Mouse (Mus musculus) intestine, postnatal 0 days (tissue): ENCODE measurements around the gene Ift57. TPM values are rescaled to one million over a fixed set of nuclear protein-coding genes. Genes with fewer than 3 reads are reported as not detected.

Experiments used
- ATAC-seq: fragments of 200-750 bp; cut with Nextera tagmentation; 2 replicates; pipeline ENCODE4 v1.8.0; 2017; ENCODE audit warnings: mild to moderate bottlenecking, moderate TSS enrichment, moderate library complexity
- H3K27ac ChIP-seq: fragments of 300-500 bp; sonication (generic); 2 replicates; pipeline ENCODE4 v1.5.1; 2014; ENCODE audit warnings: mild to moderate bottlenecking, low read depth, low read length, moderate library complexity
- H3K27me3 ChIP-seq: fragments of 300-500 bp; sonication (generic); replicated peaks from 2 replicates; pipeline ENCODE4 v1.6.1; 2014; ENCODE audit warnings: low read length, mixed read lengths; ENCODE audit not compliant: control insufficient read depth, insufficient read depth
- H3K36me3 ChIP-seq: fragments of 300-500 bp; sonication (generic); 2 replicates; pipeline ENCODE4 v1.6.1; 2014; ENCODE audit warnings: mild to moderate bottlenecking, moderate library complexity; ENCODE audit not compliant: control insufficient read depth, insufficient read depth
- H3K4me1 ChIP-seq: fragments of 300-500 bp; sonication (generic); replicated peaks from 2 replicates; pipeline ENCODE4 v1.6.1; 2014; ENCODE audit warnings: antibody characterized with exemption, low read length, mixed read lengths; ENCODE audit not compliant: control insufficient read depth, insufficient read depth
- H3K4me2 ChIP-seq: fragments of 300-500 bp; sonication (generic); replicated peaks from 2 replicates; pipeline ENCODE4 v1.6.1; 2014; ENCODE audit warnings: low read depth, mild to moderate bottlenecking, moderate library complexity
- H3K4me3 ChIP-seq: fragments of 300-500 bp; sonication (generic); 2 replicates; pipeline ENCODE4 v1.5.1; 2014; ENCODE audit warnings: low read depth, low read length
- H3K9ac ChIP-seq: fragments of 300-500 bp; sonication (generic); 2 replicates; pipeline ENCODE4 v1.6.1; 2014; ENCODE audit warnings: mild to moderate bottlenecking, low read depth, low read length
- H3K9me3 ChIP-seq: fragments of 300-500 bp; sonication (generic); 2 replicates; pipeline ENCODE4 v1.6.1; 2016; ENCODE audit warnings: mixed run types; ENCODE audit not compliant: control insufficient read depth
- CTCF ChIP-seq: sonication (generic); IDR thresholded peaks from 2 replicates; pipeline ENCODE4 v1.5.1; 2016; ENCODE audit warnings: low read depth, mild to moderate bottlenecking, control low read depth, antibody characterized with exemption, moderate library complexity
- WGBS: fragments of 180-500 bp; shearing (Covaris S2); extraction: QIAGEN DNeasy Blood & Tissue Kit; methylation state at CpG from one replicate; pipeline ENCODE4 v1.1.7; 2014; 5-methylcytosine and 5-hydroxymethylcytosine counted together
- polyA plus RNA-seq: library from polyadenylated mRNA; unstranded; fragments of >200 nt; fragmentation: Nextera tagmentation; extraction: Ambion mirVana; gene quantifications from 2 replicates; pipeline ENCODE4 v1.2.1, GENCODE M21; 2015

The Ift57 gene
- polyA plus RNA-seq, 1 experiment from 2014 or later, result 5.5 TPM

DNA sequence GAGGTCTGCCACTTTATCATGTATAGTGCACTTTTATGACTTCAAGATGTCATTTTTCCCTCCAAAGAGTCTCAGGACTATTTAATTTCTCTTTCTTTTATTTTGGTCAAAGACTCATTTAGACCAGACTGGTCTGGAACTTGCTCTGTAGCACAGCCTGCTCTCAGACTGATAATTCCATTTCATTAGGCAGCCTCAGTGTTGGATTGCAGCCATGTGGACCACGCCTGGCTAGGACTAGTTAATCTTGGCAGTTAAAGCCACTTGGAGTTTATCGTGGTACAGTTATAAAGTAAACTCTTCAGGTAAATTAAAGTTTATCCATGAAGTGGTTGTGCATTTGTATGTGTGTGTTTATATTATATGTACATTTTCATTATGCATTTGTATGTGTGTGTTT lies 27.7 kb downstream of the Ift57 start:
- Histone ChIP-seq H3K27ac (no peak overlapping the region), H3K4me2 (no peak overlapping the region)

DNA sequence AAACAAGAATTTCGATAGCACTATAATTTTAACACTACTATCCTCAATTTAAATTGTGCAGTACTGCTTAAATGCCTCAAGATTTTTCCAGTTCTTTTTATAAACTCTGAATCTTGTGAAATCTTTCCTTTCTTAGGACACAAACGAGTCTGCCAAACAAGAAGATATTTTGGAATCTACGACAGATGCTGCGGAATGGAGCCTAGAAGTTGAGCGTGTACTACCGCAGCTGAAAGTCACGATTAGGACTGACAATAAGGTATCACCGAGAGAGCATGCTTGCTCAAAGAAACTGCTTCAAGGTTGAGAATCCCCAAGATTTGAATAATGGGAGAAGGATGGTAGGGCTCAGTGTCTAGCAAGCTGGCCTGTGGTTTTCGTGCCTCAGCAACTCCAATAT lies 37.5 kb downstream of the Ift57 start:
- H3K4me2 ChIP-seq, result no peak overlapping the region
- H3K9me3 ChIP-seq, result no peaks in the 10 kb centered on the region
- TF ChIP-seq CTCF, result no peak
- ATAC-seq, result no peak
- no peaks in the 10 kb centered on the region for H3K4me1 ChIP-seq
- no peak overlapping the region for H3K9ac ChIP-seq
- no peak overlapping the region for H3K4me3 ChIP-seq
- no peaks in the 10 kb centered on the region for H3K27me3 ChIP-seq
- WGBS, result 93% methylated on average over 9 of the region's 9 CpGs
- H3K36me3 ChIP-seq, result no peaks in the 10 kb centered on the region
- H3K27ac ChIP-seq, result no peak overlapping the region

More for the DNA sequence above, 27.7 kb downstream of the Ift57 start:
- no peak overlapping the region for H3K9ac ChIP-seq
- no peak overlapping the region for H3K4me3 ChIP-seq
- no peaks in the 10 kb centered on the region for H3K27me3 ChIP-seq
- WGBS, result 47% methylated on average over 2 of the region's 2 CpGs
- no peaks in the 10 kb centered on the region for H3K36me3 ChIP-seq
- H3K9me3 ChIP-seq, result no peaks in the 10 kb centered on the region
- TF ChIP-seq CTCF, result no peak
- no peak for ATAC-seq
- no peaks in the 10 kb centered on the region for H3K4me1 ChIP-seq

DNA sequence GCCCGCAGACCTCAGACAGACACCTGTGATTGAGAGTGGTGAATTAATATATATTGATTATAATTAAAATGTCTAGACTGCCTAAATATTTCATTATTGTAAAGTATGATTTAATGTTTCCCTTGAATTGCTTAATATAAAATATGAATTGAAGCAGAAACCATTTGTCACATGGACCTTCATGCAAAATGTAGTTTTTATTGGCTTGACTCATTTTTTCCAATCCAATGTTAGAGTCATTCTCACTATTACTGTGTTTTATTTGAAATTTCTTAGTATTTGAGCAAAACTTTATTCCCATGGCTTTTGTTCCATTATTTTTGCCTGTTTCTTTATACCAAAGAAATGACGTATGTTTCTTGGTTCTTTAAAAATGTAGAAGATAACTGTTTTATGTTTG lies 48.3 kb downstream of the Ift57 start:
- Histone ChIP-seq H3K4me1 (no peaks in the 10 kb centered on the region), H3K36me3 (no peaks in the 10 kb centered on the region), H3K27ac (no peak overlapping the region), H3K4me2 (no peak overlapping the region), H3K27me3 (no peaks in the 10 kb centered on the region), H3K9me3 (no peaks in the 10 kb centered on the region), H3K4me3 (no peak overlapping the region), H3K9ac (no peak overlapping the region)
- WGBS, result 79% methylated on average over 2 of the region's 2 CpGs
- TF ChIP-seq CTCF, result no peak
- ATAC-seq, result no peak

DNA sequence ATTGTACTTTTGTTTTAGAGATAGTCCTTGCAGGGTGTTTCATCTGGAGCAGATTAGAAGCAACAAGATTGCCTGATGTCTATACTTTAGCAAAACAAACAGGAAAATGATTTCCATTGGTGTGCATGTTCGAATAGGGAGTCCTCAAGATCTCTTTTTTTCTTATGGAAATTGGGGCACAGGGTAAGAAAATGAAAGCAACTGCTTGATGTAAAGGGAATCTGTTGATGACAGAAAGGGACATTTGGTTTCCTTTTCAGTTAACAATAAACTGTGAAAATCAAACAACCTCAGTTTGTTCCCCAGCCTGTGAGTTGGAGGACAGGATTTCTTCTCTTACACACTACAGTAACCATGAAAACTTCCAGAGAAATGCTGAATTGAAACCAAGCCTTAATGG lies 53.9 kb downstream of the Ift57 start:
- Histone ChIP-seq H3K4me3 (no peak overlapping the region), H3K9ac (no peak overlapping the region), H3K36me3 (no peaks in the 10 kb centered on the region), H3K27me3 (no peaks in the 10 kb centered on the region), H3K9me3 (no peaks in the 10 kb centered on the region), H3K4me2 (no peak overlapping the region), H3K4me1 (no peaks in the 10 kb centered on the region), H3K27ac (no peak overlapping the region)
- no peak for ATAC-seq
- TF ChIP-seq CTCF, result no peak
- WGBS, result 88% methylated on average over 1 of the region's 1 CpGs

DNA sequence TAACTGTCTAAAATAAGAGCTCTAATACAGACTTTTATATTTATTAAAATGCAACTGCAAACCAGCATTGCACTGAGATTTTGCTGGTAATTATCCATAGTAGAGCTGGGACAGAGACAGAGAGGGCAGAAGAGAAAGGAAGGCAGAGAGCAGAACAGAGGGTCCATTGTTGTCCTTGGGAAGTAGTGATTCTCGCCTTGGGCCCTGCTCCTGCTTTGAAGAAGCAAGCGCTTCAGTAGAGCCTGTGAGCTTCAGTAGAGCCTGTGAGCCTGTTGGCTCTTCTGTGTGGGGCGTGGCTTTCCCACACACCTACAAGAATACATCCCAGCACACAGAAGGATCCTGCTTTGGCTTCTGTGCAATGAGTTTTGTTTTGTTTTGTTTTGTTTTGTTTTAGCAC lies 54.3 kb downstream of the Ift57 start:
- H3K9me3 ChIP-seq, result no peaks in the 10 kb centered on the region

DNA sequence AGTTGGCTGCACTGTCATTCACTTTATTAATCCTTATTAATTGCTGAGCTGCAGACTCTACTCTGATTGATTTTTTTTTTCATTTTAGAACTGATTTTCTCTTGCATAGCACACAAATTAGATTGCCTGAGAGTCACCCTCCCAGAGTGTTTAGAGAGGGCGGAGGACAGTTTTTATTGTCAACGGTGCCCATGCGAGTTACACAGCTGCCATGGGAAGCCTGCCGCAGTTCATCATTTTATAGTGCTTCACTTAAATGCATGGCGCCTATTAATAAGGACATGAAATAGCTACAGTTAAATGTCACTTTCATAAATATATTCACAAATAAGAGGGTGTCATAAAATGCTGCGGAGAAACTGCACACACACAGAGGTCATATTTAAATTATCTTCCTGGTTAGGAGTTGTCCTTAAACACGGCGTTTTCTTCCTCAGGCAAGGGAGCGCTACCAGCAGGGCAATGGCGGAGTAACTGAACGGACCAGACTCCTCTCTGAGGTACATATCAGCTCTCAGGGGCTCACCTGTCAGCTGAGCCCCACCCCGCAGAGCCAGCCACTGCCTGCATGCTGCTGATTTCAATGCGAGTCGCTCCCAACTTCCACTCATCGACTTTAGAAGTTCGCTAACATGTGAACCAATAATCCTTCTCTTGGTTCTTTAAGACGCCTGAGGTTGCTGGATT lies 61.6 kb downstream of the Ift57 start:
- H3K27ac ChIP-seq, result no peak overlapping the region
- no peaks in the 10 kb centered on the region for H3K27me3 ChIP-seq
- no peaks in the 10 kb centered on the region for H3K9me3 ChIP-seq
- no peak overlapping the region for H3K4me3 ChIP-seq
- H3K9ac ChIP-seq, result no peak overlapping the region
- H3K4me2 ChIP-seq, result peak overlapping the region; percentile 55
- H3K4me1 ChIP-seq, result no peaks in the 10 kb centered on the region
- WGBS, result 39% methylated on average over 17 of the region's 17 CpGs
- no peak for TF ChIP-seq CTCF
- H3K36me3 ChIP-seq, result no peaks in the 10 kb centered on the region; the same call in 1 of the 2 replicates
- no peak for ATAC-seq

More for the DNA sequence above, 54.3 kb downstream of the Ift57 start:
- Histone ChIP-seq H3K27ac (no peak overlapping the region), H3K27me3 (no peaks in the 10 kb centered on the region), H3K4me3 (no peak overlapping the region), H3K4me2 (no peak overlapping the region), H3K36me3 (no peaks in the 10 kb centered on the region), H3K9ac (no peak overlapping the region), H3K4me1 (no peaks in the 10 kb centered on the region)
- no peak for ATAC-seq
- 61% methylated on average over 3 of the region's 3 CpGs for WGBS
- no peak for TF ChIP-seq CTCF
